Mouse (Mus musculus): ENCODE data around the gene Braf.

Braf gene

GRCm38 (mm10) chr6:39556900-39557659, 168.2 kb downstream of the Braf start:
- DNase-seq (ENCODE audit: low spot score in 2 of 2): no peak

GRCm38 (mm10) chr6:39555648-39555945, 169.7 kb downstream of the Braf start:
- DNase-seq (ENCODE audit: low spot score in 2 of 2): no peak

DNA sequence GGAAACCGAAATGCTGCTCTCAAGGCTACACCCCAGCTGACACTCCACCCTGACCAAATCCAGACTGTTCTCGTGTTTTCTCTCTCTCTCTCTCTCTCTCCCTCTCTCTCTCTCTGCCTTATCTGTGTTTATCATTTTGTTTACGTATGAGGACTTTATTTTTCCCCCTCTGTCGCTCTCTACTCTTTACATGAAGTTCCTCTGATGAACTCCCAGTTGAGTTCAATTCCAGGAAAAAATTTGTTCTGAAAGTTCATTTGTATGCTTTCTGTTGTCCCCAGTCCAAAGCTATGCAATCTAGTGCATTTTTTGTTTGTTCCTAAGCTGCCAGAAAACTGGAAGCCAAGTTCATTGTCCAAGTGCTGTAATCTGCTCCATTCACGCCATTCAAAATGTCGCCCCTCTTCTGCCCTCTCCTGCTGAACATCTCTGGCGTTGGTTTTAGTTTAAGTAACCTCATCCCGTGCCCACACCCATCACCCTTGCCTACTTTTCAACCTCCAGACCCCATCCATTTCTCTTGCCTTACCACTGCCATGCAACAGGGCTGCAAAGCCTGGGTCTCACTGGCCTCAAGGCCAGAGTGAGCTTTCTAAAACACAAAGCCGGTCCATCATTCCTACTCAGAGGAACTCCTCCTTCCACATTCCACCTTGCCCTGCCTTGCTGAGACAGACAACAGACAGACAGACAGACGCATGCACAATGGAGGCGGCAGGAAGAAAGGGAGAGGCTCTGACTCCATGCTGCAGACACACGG, 170.2 kb downstream of the Braf start:
- no peak for DNase-seq (ENCODE audit: low spot score in 2 of 2)

All from right cerebral cortex, postnatal 36 days (tissue).